Mouse (Mus musculus) stomach, postnatal 0 days (tissue): Measurements from ENCODE around the gene Ptpn5. TPM values are rescaled to one million over a fixed set of nuclear protein-coding genes. Genes with fewer than 3 reads are reported as not detected.

ENCODE experiments used
- ATAC-seq: fragments of 200-750 bp; cut with Nextera tagmentation; 2 replicates; pipeline ENCODE4 v1.8.0; 2017; ENCODE audit not compliant: low FRiP score, low TSS enrichment
- DNase-seq: peaks from one replicate; pipeline ENCODE4 v3.0.0-alpha.2; 2016; ENCODE audit warnings: low spot score
- H3K27ac ChIP-seq: fragments of 300-500 bp; sonication (generic); replicated peaks from 2 replicates; pipeline ENCODE4 v1.5.1; 2014; ENCODE audit warnings: mild to moderate bottlenecking, control low read depth
- H3K27me3 ChIP-seq: fragments of 300-500 bp; sonication (generic); 2 replicates; pipeline ENCODE4 v1.6.1; 2014; ENCODE audit warnings: low read length; ENCODE audit not compliant: control insufficient read depth, insufficient read depth
- H3K36me3 ChIP-seq: fragments of 300-500 bp; sonication (generic); 2 replicates; pipeline ENCODE4 v1.6.1; 2014; ENCODE audit warnings: low read length, mixed read lengths; ENCODE audit not compliant: control insufficient read depth, insufficient read depth
- H3K4me1 ChIP-seq: fragments of 300-500 bp; sonication (generic); replicated peaks from 2 replicates; pipeline ENCODE4 v1.6.1; 2014; ENCODE audit warnings: antibody characterized with exemption; ENCODE audit not compliant: control insufficient read depth, insufficient read depth
- H3K4me2 ChIP-seq: fragments of 300-500 bp; sonication (generic); replicated peaks from 2 replicates; pipeline ENCODE4 v1.6.1; 2014; ENCODE audit warnings: low read depth, mild to moderate bottlenecking, control low read depth, moderate library complexity
- H3K4me3 ChIP-seq: fragments of 300-500 bp; sonication (generic); 2 replicates; pipeline ENCODE4 v1.5.1; 2014; ENCODE audit warnings: low read depth, low read length, control low read depth
- H3K9ac ChIP-seq: fragments of 300-500 bp; sonication (generic); 2 replicates; pipeline ENCODE4 v1.6.1; 2014; ENCODE audit warnings: mild to moderate bottlenecking, low read length, control low read depth, mixed read lengths
- H3K9me3 ChIP-seq: fragments of 300-500 bp; sonication (generic); 2 replicates; pipeline ENCODE4 v1.6.1; 2016; ENCODE audit warnings: low read length; ENCODE audit not compliant: control insufficient read depth
- CTCF ChIP-seq: IDR thresholded peaks from 2 replicates; pipeline ENCODE4 v1.5.1; 2016; ENCODE audit warnings: antibody characterized with exemption, low read depth, mild to moderate bottlenecking, moderate library complexity
- EP300 ChIP-seq: optimal IDR thresholded peaks from 2 replicates; pipeline ENCODE3; 2016; ENCODE audit warnings: antibody characterized with exemption
- WGBS: fragments of 180-500 bp; shearing (Covaris S2); extraction: QIAGEN DNeasy Blood & Tissue Kit; methylation state at CpG from one replicate; pipeline ENCODE4 v1.1.7; 2014; 5-methylcytosine and 5-hydroxymethylcytosine counted together
- microRNA-seq: library from miRNA; unstranded; fragments of <30 nt; microRNA quantifications from one replicate; pipeline ENCODE4, GENCODE M21; 2016
- polyA plus RNA-seq: library from polyadenylated mRNA; unstranded; fragments of >200 nt; fragmentation: Nextera tagmentation; extraction: Ambion mirVana; gene quantifications from 2 replicates; pipeline ENCODE4 v1.2.1, GENCODE M21; 2015

Ptpn5 gene
- polyA plus RNA-seq, 1 experiment from 2014 or later = 0.33 TPM

DNA sequence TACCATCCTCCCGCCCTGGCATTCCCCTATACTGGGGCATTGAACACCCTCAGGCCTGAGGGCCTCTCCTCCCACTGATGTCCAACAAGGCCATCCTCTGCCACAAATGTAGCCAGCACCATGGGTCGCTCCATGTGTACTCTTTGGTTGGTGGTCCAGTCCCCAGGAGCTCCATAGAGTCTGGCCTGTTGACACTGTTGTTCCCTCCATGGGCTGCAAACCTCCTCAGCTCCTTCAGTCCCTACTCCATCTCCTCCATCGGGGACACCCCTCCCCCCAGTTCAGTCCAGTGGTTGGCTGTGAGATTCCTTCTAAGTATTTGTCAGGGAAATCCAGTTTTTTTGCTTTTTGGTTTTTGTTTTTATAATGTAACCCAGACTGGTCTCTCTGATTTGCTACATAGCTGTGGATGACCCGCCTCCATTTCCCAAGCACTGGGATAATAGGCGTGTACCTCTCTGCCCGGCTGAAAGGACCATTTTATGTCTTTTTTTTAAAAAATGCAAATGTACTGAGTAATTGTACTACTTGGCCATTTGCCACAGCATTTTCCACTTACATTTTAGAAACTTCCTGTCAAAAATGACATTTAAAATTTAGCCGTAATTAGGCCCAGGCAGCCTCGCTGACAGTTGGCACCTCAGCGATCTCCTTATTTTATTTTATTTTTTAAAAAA is 102.8 kb downstream of the Ptpn5 start:
- no peak for DNase-seq
- WGBS = 77% methylated on average over 9 of the region's 9 CpGs
- no peak overlapping the region for H3K27ac ChIP-seq
- ATAC-seq = no peak
- no peaks in the 10 kb centered on the region for H3K4me1 ChIP-seq
- TF ChIP-seq EP300 (no peak), CTCF (no peak)
- no peak overlapping the region for H3K4me2 ChIP-seq
- H3K36me3 ChIP-seq = no peaks in the 10 kb centered on the region
- no peak overlapping the region for H3K9ac ChIP-seq
- H3K27me3 ChIP-seq = no peaks in the 10 kb centered on the region
- H3K9me3 ChIP-seq = no peaks in the 10 kb centered on the region
- H3K4me3 ChIP-seq = no peak overlapping the region

Small RNAs within 50 kb of the gene (microRNA-seq; reads per million reads assigned to microRNA genes)
- not detected for gene Mir7056

Other genes starting within 250 kb of the Ptpn5 start
- gene Tsg101, start 213.7 kb downstream of the Ptpn5 start, polyA plus RNA-seq = 127 and 131 TPM in 2 replicates
- gene Uevld, start 175.2 kb downstream of the Ptpn5 start, polyA plus RNA-seq = 6.0 and 6.5 TPM in 2 replicates
- gene Gm9999, start 150.1 kb downstream of the Ptpn5 start, polyA plus RNA-seq = not detected in 2 replicates
- 11.0 and 11.8 TPM in 2 replicates for gene Spty2d1, start 125.3 kb downstream of the Ptpn5 start, polyA plus RNA-seq
- gene Tmem86a, start 83.1 kb downstream of the Ptpn5 start, polyA plus RNA-seq = 21.1 and 22.7 TPM in 2 replicates
- gene Mrgpra6, start 71.2 kb upstream of the Ptpn5 start, polyA plus RNA-seq = not detected in 2 replicates
- not detected in 2 replicates for gene Mrgpra9, start 119.2 kb upstream of the Ptpn5 start, polyA plus RNA-seq
- gene Mrgpra1, start 220.6 kb upstream of the Ptpn5 start, polyA plus RNA-seq = not detected in 2 replicates